Mouse (Mus musculus) layer of hippocampus, adult 2 months (tissue): ENCODE measurements around the gene Pias3. TPM values are rescaled to one million over a fixed set of nuclear protein-coding genes. Genes with fewer than 3 reads are reported as not detected.
"Not testable (repeated sequence)": the region's sequence is repeated elsewhere in the genome, so short reads cannot be mapped to it uniquely, and the experiment has no call there.

Experiments used
- DNase-seq, 2 experiments: peaks; one replicate each; pipeline ENCODE4 v3.0.0; 2022; ENCODE audit warnings: low spot score in 2 of 2
- H3K27ac ChIP-seq: fragments of 200-600 bp; 2 replicates; pipeline ENCODE4 v1.8.1; 2022
- H3K4me3 ChIP-seq: fragments of 200-600 bp; 2 replicates; pipeline ENCODE4 v1.8.1; 2022; ENCODE audit warnings: mild to moderate bottlenecking
- CTCF ChIP-seq: fragments of 200-600 bp; conservative IDR thresholded peaks from 2 replicates; pipeline ENCODE4 v1.8.1; 2022; ENCODE audit warnings: antibody characterized with exemption, mild to moderate bottlenecking, moderate library complexity
- total RNA-seq, 2 experiments: library from RNA; stranded (reverse); gene quantifications; 2 replicates each; pipeline ENCODE4 v1.2.3; 2021

Pias3 gene
- total RNA-seq, 2 experiments from 2014 or later, result 32.5 to 44.4 TPM

DNA sequence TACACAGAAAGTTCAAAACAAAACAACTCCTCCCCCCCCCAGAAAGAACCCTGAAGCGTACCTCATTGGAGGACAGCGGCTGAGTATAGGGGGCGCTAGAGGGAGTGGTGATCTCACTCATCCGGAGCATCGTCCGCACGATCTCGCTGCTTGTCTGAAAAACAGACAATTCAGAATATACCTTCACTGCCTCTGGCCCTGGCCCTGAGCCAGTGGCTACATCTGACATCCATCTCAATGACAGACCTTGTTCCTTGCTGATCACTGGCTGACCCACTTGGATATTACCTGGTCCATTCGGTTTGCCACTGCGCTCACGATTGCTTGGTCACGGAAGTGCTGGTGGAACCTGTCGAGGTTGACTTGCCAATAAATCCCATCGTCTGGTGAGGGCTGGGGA is 23.0 kb downstream of the Pias3 start:
- Histone ChIP-seq H3K27ac (peak overlapping the region; percentile 49; the same call in 1 of the 2 replicates), H3K4me3 (peak overlapping the region; percentile 45)
- peak; percentile 55 to 79 for DNase-seq
- peak; percentile 82 for TF ChIP-seq CTCF

DNA sequence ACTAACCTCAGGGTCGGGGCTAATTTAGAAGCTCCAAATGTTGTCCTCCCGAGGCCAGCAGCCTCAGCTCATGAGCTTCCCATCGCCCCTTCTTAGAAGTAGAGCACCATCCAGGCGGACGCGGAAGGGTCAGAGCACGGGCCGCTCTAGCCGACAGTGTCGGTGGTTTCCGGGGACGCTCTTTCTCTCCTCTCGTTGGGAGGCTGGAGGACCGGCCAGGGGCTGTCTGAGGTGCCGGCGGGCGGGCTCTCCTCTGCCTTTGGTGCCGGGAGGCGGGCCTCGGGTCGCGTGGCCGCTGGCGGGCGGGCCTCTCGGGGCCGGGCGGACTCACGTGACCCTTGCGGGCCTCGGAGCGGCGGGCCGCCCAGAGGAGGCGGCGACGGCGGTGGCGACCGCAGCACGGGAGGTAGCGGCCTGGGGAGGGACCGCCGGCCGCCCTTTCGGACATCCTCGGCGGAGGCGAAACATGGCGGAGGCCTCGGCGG is 31.2 kb downstream of the Pias3 start, which contains the start of the genes Polr3c and Rnf115:
Gene Polr3c, minus strand, starts transcription at position 286 of the 485 bp plus-strand sequence.
Gene Rnf115, plus strand, starts transcription at position 322 of the 485 bp plus-strand sequence.
- peak within 1 kb of the TSS; percentile 97 for H3K4me3 ChIP-seq
- peak; percentile 93 to 96 for DNase-seq
- H3K27ac ChIP-seq, result peak within 1 kb of the TSS; percentile 96
- TF ChIP-seq CTCF, result no peak

DNA sequence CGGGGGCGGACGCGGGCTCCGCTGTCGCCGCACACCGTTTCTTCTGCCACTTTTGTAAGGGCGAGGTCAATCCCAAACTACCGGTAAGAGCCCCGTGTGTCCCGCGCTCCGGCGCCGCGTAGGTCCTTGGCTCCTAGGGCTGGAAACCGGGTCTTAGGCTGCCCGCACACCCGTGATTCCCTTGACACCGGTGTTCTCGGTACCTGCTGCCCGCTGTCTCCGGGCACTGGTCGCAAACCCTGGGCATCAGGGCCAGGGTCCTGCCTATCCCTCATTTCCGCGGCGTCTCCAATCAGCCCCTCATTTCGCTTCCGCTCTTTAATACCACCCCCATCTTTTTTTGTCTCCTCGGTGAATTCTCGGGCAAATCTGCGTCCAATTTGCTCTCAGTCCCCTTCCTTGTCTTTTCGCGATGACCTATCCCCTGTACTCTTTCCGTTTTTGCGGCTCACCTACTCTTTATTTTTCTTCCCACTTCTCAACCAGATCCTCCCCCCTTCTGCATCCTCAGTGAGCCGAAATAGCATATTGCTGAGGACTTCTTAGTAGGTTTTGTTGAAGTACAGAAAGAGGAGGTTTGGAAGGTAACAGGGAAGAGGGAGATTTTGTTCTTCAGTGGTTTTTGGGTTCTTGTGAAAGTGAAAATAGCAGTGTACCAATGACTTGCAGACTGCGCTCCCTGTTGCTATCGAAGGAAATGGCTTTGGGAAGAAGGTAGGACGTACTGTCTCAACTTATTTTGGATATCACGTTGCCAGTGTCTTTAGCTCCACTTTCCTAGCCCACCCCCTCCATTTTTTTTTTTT is 31.8 kb downstream of the Pias3 start:
- Histone ChIP-seq H3K4me3 (peak overlapping the region; percentile 97), H3K27ac (peak overlapping the region; percentile 96)
- no peak for TF ChIP-seq CTCF
- DNase-seq, result no peak

DNA sequence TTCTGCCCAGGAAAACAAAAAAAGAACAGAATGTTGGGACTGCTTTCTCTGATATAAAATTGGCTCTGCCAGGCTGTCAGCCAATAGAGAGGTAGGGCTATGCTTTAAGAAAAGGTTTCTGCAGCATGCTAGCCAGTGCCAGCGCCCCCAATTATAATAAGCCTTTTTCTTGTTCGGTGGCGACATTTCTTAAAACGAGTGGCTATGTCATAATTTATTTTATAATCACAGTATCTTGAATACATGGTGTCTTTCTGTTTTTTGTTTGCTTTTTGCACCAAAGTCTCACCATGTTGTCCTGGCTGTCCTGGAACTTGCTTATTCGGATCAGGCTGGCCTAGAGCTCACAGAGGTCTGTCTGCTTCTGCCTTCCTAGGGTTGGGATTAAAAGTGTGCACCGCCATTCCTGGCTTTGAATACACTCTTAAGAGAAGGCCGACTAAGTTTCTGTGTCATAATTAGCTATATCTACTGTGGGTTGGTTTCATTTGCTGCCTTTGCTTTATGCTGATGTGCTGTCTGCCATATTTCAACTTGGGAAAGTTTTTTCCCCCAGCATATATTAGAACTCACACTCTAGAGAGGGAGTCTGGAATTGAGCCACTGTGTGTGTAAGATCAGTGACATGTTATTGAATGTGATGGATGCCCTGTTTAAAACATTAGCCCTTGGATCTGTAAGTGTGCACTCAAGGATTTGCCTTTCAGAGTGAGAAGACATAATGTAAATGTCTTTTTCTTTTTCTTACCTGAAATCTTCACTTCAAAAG is 32.6 kb downstream of the Pias3 start:
- TF ChIP-seq CTCF, result no peak
- DNase-seq, result no peak
- H3K4me3 ChIP-seq, result peak overlapping the region; percentile 97
- peak overlapping the region; percentile 96 for H3K27ac ChIP-seq

DNA sequence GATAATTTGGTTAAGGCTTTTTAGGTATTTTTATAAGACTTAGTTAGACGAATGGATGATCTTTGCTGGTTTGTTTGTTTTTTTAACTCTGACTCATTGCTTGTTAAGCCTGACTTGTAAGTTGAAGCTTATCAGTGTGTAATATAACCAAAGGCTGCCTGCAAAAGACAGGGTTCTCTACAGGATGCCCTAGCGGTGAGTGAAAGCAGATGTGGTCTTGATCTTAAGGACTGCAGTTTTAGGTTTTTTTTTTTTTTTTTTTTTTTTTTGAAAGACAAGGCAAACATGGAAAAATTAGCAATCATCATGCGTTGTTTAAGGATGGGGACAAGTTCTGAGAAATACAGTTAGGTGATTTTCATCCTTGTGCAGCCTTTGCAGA is 33.2 kb downstream of the Pias3 start:
- Histone ChIP-seq H3K4me3 (peak overlapping the region; percentile 97), H3K27ac (no peak overlapping the region)
- peak; percentile 41 for TF ChIP-seq CTCF
- DNase-seq, result no peak

DNA sequence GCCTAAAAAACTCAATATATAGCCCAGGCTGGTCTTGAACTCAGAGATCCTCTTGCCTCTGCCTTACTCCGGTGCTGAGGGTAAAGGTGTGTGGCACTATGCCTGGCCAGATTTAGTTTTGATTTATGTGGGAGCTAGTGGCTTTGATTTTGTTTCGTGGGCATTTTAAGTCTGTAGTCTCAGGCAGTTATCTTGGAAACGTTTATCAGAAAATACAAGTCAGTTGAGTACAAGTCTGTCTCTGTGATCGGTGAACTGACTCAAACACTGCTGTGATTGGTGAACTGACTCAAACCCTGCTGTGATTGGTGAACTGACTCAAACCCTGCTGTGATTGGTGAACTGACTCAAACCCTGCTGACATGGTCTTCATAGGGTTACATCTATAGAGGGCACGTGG is 34.6 kb downstream of the Pias3 start:
- Histone ChIP-seq H3K4me3 (no peak overlapping the region), H3K27ac (no peak overlapping the region)
- TF ChIP-seq CTCF, result no peak
- no peak for DNase-seq

DNA sequence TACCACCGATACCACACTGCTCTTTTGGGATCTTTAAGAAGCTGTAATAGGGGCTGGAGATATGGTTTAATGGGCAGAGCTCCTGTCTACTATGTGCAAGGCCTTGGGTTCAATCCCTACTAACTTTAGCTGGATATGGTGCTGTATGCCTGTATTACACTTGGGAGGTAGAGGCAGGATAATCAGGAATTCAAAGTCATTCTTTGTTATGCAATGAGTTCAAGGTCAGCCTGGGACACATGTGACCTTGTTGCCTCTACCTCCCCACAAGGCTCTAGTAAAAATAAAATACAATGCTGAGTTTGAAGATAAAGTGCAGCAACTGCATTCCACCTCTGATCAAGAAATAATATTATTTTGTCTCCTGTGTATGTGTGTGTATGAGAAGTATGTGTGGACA is 37.8 kb downstream of the Pias3 start:
- peak overlapping the region; percentile 76; the same call in 1 of the 2 replicates for H3K27ac ChIP-seq
- no peak for TF ChIP-seq CTCF
- no peak overlapping the region for H3K4me3 ChIP-seq
- DNase-seq, result no peak

DNA sequence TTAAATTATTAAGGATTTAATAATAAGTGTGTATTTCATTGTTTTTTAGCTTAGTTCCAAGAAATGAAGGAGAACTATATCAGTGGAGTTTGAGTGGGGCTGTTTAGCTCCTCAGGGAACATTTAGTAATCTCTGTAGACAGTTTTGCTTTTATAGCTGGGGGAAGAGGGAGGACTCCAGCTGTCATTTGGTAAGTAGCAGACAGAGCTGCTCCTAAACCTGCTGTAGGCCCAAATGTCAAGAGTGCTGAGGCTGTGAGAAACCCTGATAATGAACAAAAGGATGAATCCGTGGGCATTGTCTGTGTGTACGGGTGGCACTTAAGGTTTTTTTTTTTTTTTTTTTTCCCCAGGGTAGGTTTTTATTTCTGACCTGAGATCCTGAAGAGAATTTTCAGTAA is 39.0 kb downstream of the Pias3 start:
- Histone ChIP-seq H3K4me3 (no peak overlapping the region), H3K27ac (peak overlapping the region; percentile 77)
- DNase-seq, result peak in 1 of 2 experiments; percentile 64
- no peak for TF ChIP-seq CTCF

DNA sequence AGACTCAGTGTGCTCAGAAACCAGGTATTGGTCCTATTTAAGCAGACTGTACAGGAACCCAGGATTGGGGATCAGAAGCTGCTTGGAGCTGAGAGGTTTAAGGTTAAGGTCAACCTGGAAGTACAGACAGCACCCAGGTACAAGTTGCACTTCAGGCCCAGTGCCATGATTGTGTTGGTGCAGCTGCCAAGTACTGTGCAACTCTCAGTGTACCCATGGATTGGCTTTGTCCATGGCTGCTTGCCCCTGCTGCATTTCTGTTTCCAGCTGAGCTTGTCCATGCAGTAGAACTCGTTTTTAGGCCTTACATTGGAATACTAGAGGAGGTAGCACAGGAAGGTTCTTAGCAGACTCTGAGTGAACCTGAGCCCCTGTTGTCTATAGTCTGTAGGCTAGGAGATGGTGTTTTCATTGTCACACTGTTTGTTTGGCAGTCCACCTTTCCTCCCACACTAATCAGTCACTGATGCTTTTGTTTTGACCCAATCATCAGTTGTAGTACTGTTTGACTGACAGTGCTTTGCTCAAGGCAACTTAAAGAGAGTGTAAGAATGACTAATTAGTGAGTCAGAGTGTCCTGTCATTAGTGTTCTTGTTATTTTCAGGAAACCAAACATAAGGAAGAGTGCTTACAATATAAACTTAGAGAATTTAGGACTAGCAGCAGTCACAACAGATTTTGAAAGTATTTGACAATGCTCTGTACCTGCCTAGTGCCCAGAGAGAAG is 41.0 kb downstream of the Pias3 start:
- Histone ChIP-seq H3K27ac (peak overlapping the region; percentile 28; the same call in 1 of the 2 replicates), H3K4me3 (no peak overlapping the region)
- DNase-seq, result no peak
- TF ChIP-seq CTCF, result no peak

DNA sequence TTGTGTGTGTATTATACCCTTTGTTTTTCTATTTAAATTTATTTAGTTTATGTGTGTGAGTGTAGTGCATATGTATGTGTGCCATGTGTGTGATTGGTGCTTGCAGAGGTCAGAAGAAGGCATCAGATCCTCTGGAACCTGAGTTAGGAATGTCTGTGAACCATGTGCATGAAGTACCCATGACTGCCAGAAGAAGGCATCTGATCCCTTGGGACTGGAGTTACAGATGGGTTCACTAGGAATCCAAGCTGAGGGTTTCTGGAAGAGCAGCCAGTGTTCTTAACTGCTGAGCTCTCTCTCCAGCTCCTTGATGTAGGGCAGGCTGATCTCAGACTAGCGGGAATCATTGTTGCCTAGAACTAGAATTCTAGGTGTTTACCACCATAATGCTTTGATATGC is 41.8 kb downstream of the Pias3 start:
- H3K27ac ChIP-seq, result no peak overlapping the region
- no peak overlapping the region for H3K4me3 ChIP-seq
- TF ChIP-seq CTCF, result peak; percentile 60
- DNase-seq, result no peak

DNA sequence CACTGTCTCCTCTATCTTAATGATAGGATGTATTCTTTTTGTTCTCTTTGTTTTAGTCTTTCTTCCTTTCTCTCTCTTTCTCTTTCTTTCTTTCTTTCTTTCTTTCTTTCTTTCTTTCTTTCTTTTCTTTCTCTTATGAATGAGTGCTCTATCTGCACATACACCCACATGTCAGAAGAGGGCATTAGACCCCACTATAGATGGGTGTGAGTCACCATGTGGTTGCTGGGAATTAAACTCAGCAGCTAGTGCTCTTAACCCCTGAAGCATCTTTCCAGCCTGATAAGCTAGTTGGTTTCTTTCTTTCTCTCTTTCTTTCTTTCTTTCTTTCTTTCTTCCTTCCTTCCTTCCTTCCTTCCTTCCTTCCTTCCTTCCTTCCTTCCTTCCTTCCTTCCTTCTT is 44.1 kb downstream of the Pias3 start:
- H3K27ac ChIP-seq, H3K4me3 ChIP-seq, DNase-seq: not testable (repeated sequence)
- peak; percentile 26; the same call in 1 of the 2 replicates for TF ChIP-seq CTCF

DNA sequence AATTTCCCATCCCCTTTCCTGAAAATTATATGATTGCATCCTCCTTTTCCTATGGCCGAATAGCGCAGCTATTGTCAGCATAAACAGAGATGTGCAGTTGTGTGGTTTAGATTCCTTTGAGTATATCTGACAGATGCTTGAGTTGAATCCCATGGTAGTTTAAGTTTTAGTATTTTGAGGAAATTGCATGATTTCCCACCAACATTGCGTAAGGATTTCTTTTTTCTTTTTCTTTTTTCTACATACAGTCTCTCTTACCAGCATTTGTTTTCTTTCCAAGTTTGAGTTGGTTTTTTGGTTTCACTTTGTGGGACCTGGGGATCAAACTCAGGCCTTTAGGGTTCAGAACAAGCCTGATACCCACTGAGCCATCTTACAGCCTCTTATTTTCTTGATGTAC is 48.2 kb downstream of the Pias3 start:
- no peak overlapping the region for H3K4me3 ChIP-seq
- no peak for TF ChIP-seq CTCF
- no peak for DNase-seq
- H3K27ac ChIP-seq, result no peak overlapping the region
